Mouse (Mus musculus): ENCODE data around the gene Nectin2. TPM values are rescaled to one million over a fixed set of nuclear protein-coding genes. Genes with fewer than 3 reads are reported as not detected.

The Nectin2 gene
- total and polyA plus RNA-seq, 2 experiments from 2014 or later: 55.3 to 75.3 TPM

DNA sequence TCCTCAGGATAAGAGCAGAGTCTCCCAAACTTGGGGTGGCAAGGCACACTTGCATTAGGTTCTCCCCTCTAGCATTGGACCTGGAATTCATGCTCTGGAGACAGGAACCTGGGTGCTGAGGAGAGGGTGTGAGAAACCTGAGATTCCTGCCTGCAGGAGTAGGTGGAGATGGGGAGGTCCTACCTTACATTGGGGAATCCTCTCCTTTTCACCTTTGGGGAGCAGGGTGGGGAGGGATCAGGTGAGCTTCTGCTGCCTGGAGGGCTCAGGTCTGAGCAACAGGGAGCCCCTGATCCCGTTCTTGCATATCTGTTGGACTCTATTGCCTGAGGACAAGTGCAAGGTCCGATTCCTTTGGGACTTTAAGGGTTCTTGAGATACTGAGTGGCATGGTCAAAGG, 33.5 kb downstream of the Nectin2 start:
- WGBS: 85% methylated on average over 2 of the region's 2 CpGs

DNA sequence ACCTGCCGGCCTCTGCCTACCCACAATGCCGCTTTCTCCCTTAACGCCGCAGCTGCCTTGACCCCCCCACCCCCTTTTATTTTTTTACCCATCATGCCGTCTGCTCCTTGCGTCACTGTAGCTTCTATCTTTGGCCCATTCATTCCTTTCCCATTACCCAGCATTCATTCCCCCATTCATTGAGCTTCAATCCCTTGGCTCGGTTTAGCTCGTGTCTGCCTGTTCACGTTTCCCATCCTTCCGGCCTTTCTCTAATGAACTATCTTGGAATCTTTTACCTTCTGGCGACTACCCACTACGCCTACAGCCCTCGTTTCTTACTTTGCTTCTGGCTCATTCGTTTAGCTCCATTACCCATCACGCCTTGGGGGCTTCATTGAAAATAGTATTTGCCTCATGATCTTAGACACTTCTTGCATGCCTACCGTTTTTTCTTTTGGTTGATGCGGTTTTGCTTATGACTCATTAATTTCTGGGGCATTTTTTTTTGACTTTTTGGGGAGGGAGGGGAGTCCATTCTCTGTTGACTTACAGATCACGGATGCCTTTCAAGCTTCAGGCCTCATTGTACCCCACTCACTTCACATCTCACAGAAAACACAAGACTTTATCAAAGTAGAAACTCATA, 34.1 kb downstream of the Nectin2 start:
- Histone ChIP-seq H3K9me3 (ENCODE audit: low read length) (0 out of 2 replicates have a peak, but pooled peaks cover 2% of the 10 kb centered on the region), H3K27me3 (ENCODE audit: insufficient read depth, low read length) (no peaks in the 10 kb centered on the region), H3K4me1 (ENCODE audit: insufficient read depth, low read length) (no peaks in the 10 kb centered on the region; the same call in 1 of the 2 replicates), H3K27ac (ENCODE audit: low read depth, low read length) (peak overlapping the region; percentile 88), H3K4me2 (ENCODE audit: low read depth, low read length, poor library complexity, severe bottlenecking) (peak overlapping the region; percentile 46), H3K4me3 (ENCODE audit: low read depth, low read length) (peak overlapping the region; percentile 28), H3K9ac (replicated peaks; ENCODE audit: low read length, poor library complexity, severe bottlenecking) (peak overlapping the region; percentile 54; the same call in 1 of the 2 replicates), H3K36me3 (ENCODE audit: insufficient read depth, low read length) (peaks cover 10% of the 10 kb centered on the region)
- ATAC-seq (ENCODE audit: low FRiP score) (no peak), DNase-seq (ENCODE audit: low spot score) (no peak)
- TF ChIP-seq CTCF (IDR thresholded peaks at IDR 0.05): no peak
- 5% methylated on average over 18 of the region's 18 CpGs for WGBS

More for the DNA sequence above, 33.5 kb downstream of the Nectin2 start:
- Histone ChIP-seq H3K36me3 (ENCODE audit: insufficient read depth, low read length) (peaks cover 5% of the 10 kb centered on the region; the same call in 1 of the 2 replicates), H3K4me1 (ENCODE audit: insufficient read depth, low read length) (no peaks in the 10 kb centered on the region; the same call in 1 of the 2 replicates), H3K27me3 (ENCODE audit: insufficient read depth, low read length) (no peaks in the 10 kb centered on the region), H3K9ac (replicated peaks; ENCODE audit: low read length, poor library complexity, severe bottlenecking) (peak overlapping the region; percentile 54; the same call in 1 of the 2 replicates), H3K4me3 (ENCODE audit: low read depth, low read length) (no peak overlapping the region), H3K27ac (ENCODE audit: low read depth, low read length) (peak overlapping the region; percentile 88), H3K4me2 (ENCODE audit: low read depth, low read length, poor library complexity, severe bottlenecking) (peak overlapping the region; percentile 46; the same call in 1 of the 2 replicates), H3K9me3 (ENCODE audit: low read length) (0 out of 2 replicates have a peak, but pooled peaks cover 3% of the 10 kb centered on the region)
- DNase-seq (ENCODE audit: low spot score): no peak
- no peak for ATAC-seq (ENCODE audit: low FRiP score)
- no peak for TF ChIP-seq CTCF (IDR thresholded peaks at IDR 0.05)

- Histone ChIP-seq H3K36me3 (ENCODE audit: insufficient read depth, low read length) (peaks cover 13% of the 10 kb centered on the region), H3K4me2 (ENCODE audit: low read depth, low read length, poor library complexity, severe bottlenecking) (peak within 1 kb of the TSS; percentile 97), H3K9ac (replicated peaks; ENCODE audit: low read length, poor library complexity, severe bottlenecking) (peak within 1 kb of the TSS; percentile 92), H3K27ac (ENCODE audit: low read depth, low read length) (peak within 1 kb of the TSS; percentile 88), H3K27me3 (ENCODE audit: insufficient read depth, low read length) (no peaks in the 10 kb centered on the region), H3K4me1 (ENCODE audit: insufficient read depth, low read length) (no peaks in the 10 kb centered on the region; the same call in 1 of the 2 replicates), H3K9me3 (ENCODE audit: low read length) (no peaks in the 10 kb centered on the region), H3K4me3 (ENCODE audit: low read depth, low read length) (peak within 1 kb of the TSS; percentile 99)
- no peak for TF ChIP-seq CTCF (IDR thresholded peaks at IDR 0.05)
- ATAC-seq (ENCODE audit: low FRiP score) (peak; percentile 98), DNase-seq (ENCODE audit: low spot score) (peak; percentile 100)
- WGBS: under 1% methylated on average over 58 of the region's 59 CpGs
Observed at GRCm38 (mm10) chr7:19715239-19716054, 34.8 kb downstream of the Nectin2 start, which contains the start of gene Tomm40. Gene Tomm40, minus strand, starts transcription at chr7:19715438.

GRCm38 (mm10) chr7:19714836-19715235, 35.4 kb downstream of the Nectin2 start:
- peak; percentile 6 for DNase-seq (ENCODE audit: low spot score)
- ATAC-seq (ENCODE audit: low FRiP score): no peak

DNA sequence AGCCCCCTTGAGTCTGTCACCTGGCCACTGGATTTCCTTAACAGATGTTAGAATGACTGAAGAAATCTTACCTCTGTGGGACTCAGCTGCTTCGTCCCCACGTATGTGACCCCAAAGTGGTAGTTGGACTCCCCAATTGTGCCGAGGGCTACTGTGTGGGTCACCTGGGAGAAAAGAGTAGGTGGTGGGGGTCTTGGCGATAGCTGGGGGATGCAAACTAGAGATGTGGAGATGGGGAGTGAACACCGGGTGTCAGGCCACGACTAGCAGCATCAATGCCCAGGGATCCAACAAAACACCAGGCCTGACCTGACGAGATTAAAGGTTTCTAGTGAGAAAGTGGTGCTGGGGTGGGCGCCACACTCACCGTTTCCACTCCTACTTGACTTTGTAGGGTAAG, 36.7 kb downstream of the Nectin2 start:
- Histone ChIP-seq H3K4me1 (ENCODE audit: insufficient read depth, low read length) (no peaks in the 10 kb centered on the region; the same call in 1 of the 2 replicates), H3K9me3 (ENCODE audit: low read length) (no peaks in the 10 kb centered on the region), H3K4me3 (ENCODE audit: low read depth, low read length) (no peak overlapping the region), H3K27ac (ENCODE audit: low read depth, low read length) (no peak overlapping the region), H3K9ac (replicated peaks; ENCODE audit: low read length, poor library complexity, severe bottlenecking) (no peak overlapping the region), H3K27me3 (ENCODE audit: insufficient read depth, low read length) (no peaks in the 10 kb centered on the region), H3K4me2 (ENCODE audit: low read depth, low read length, poor library complexity, severe bottlenecking) (no peak overlapping the region), H3K36me3 (ENCODE audit: insufficient read depth, low read length) (peaks cover 27% of the 10 kb centered on the region)
- no peak for TF ChIP-seq CTCF (IDR thresholded peaks at IDR 0.05)
- DNase-seq (ENCODE audit: low spot score): no peak
- ATAC-seq (ENCODE audit: low FRiP score): no peak
- 87% methylated on average over 9 of the region's 9 CpGs for WGBS

More at GRCm38 (mm10) chr7:19714836-19715235, 35.4 kb downstream of the Nectin2 start:
- H3K9me3 ChIP-seq (ENCODE audit: low read length): no peaks in the 10 kb centered on the region
- H3K36me3 ChIP-seq (ENCODE audit: insufficient read depth, low read length): peaks cover 14% of the 10 kb centered on the region
- H3K27ac ChIP-seq (ENCODE audit: low read depth, low read length): peak overlapping the region; percentile 80
- H3K4me1 ChIP-seq (ENCODE audit: insufficient read depth, low read length): no peaks in the 10 kb centered on the region; the same call in 1 of the 2 replicates
- peak overlapping the region; percentile 97 for H3K4me2 ChIP-seq (ENCODE audit: low read depth, low read length, poor library complexity, severe bottlenecking)
- no peak for TF ChIP-seq CTCF (IDR thresholded peaks at IDR 0.05)
- H3K9ac ChIP-seq (replicated peaks; ENCODE audit: low read length, poor library complexity, severe bottlenecking): peak overlapping the region; percentile 92
- no peaks in the 10 kb centered on the region for H3K27me3 ChIP-seq (ENCODE audit: insufficient read depth, low read length)
- WGBS: under 1% methylated on average over 37 of the region's 39 CpGs
- peak overlapping the region; percentile 99 for H3K4me3 ChIP-seq (ENCODE audit: low read depth, low read length)
